Mouse (Mus musculus): Measurements from ENCODE around the gene Zbtb8a. TPM values are rescaled to one million over a fixed set of nuclear protein-coding genes. Genes with fewer than 3 reads are reported as not detected.
"Not testable (repeated sequence)": the region's sequence is repeated elsewhere in the genome, so short reads cannot be mapped to it uniquely, and the experiment has no call there.

Zbtb8a gene
- total RNA-seq, 2 experiments from 2014 or later = 6.7 to 7.5 TPM

DNA sequence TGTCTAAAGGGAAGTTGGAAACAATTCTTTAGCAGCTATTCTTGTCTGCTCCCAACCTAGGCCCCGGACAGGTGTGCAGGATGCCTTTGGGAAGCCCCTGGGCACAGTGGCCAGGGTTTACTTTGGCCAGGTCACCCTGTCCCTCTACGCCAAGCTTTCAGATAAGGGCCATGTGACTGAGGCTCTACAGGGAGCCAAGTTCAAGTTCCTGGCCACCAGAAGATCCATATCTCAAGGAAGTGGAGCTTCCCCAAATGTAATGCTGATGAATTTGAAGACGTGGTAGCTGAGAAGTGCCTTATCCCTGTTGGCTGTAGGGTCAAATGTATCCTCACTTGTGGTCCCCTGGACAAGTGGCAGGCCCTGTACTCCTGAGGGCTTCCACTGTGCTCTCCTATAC is 1.9 kb upstream of the Zbtb8a start:
- no peak for DNase-seq (ENCODE audit: low spot score in 2 of 2)

DNA sequence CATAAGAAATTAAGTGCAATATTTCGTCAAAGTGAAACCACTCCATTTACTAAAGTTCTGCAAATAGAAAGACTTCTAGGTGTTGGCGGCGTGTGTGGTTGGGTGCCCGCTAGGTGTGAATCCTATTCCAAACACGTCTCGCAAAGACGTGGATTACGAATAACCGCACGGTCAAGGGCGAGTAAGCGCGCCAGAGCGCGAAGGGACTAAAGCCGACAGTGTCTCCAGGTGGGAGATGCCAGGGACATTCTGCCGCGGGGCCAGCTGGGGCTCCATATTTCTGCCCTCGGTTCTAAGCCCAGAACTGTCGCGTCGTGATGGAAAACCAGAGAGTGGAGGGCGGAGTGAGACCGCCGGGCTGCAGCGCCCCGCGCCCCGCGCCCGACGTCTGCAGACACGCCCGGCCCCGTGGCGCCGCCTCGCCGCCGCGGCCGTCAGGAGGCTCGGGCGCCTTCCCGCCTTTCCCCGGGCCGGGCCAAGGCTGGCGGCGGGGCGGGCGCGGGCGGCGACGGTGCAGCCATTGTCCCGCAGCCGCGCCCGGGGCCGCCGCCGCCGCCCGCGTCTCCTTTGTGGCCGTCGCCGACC is 863 bp downstream of the Zbtb8a start:
- DNase-seq (ENCODE audit: low spot score in 2 of 2) = peak; percentile 29 to 45

DNA sequence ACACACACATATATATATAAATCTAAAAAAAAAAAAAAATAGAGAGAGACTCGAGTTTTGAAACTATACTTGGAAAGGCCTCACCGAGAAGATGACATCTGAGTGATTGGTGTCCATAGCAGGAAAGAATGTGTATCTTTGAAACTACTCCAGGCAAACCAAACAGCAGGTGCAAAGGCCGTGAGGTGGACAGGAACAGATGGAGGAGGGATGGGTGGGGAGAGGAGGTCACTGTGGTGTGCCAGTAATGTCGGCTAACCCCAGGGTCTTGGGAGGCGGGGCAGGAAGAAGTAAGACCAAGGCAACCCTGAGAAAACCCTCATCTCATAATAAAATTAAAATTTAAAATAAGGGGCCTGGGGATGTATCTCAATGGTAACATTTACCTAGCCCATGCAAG is 2.1 kb downstream of the Zbtb8a start:
- DNase-seq (ENCODE audit: low spot score in 2 of 2) = no peak

DNA sequence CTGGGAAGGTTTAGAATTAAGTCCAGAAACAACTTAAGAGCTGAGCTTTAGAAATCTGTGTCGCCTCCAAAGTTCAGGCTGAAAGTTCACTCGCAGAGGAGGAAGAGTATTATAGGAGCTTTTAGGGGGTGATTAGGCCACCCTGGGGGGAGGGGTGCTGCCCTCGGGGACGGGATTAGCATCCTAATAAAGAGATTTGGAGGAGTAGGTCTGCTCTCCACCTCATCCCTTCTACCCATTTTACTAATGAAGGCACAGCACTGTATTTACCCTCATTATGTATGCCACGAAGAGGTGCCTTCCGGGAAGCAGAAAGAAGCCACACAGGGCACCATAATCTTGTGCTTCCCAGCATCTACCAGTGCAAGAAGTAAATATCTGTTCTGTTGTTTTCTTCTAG is 2.9 kb downstream of the Zbtb8a start:
- no peak for DNase-seq (ENCODE audit: low spot score in 2 of 2)

DNA sequence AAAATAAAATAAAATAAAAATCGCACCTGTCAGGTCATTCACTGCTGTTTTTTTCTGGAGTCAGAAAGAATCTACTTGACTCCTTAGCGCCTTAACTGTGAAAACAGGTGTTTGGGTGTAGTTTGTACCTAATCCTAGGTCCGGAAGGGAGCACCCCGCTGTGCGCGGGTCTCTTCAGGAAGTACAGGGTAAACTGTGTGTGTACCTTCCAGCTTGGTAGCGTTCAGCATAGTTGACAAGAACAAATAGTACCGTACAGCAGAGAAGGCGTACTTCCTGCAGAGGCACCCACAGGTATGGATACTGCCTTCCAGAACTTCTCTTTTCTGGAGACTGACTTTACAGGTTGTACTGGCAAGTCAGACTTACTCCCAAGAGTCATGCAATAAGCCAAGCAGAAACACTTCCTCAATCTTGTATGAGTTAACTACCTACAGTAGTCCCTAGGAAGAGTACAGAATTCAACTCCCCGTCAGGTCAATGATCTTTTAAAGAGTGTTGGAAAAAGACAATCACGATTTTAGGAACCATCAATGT is 3.6 kb downstream of the Zbtb8a start:
- DNase-seq (ENCODE audit: low spot score in 2 of 2) = no peak

DNA sequence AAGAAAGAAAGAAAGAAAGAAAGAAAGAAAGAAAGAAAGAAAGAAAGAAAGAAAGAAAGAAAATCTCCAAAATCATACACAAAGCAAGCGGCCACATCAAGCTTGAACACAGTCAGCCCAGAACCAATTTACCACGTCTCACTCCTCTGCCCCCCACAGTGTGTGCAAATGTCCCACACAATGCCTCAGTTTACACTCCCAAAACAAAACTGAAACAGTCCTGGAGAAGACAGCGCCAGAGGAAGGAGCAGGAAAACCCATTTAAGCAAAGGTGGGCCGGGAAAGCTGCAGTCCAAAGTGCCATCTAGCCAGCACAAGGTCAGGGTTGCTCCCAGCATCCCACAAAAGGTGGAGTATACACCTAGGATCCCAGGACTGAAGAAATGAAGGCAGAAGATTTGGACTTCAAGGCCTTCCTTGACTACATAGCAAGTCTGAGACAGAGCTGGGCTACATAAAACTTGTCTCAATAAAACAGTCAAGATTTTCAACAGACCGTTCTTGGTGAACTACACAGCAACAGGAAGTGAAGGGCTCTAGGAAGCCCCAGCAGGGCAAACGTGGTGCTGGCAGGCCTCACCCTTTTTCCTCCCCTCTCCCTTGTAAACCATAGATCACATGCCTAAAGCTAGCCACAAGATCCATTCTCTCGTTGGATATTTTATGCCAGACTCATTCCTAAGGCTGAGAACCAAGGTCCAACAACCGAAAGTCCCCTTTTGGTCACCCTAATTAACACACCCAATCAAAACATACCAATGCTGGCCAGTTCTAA is 4.5 kb downstream of the Zbtb8a start:
- no peak for DNase-seq (ENCODE audit: low spot score in 2 of 2)

DNA sequence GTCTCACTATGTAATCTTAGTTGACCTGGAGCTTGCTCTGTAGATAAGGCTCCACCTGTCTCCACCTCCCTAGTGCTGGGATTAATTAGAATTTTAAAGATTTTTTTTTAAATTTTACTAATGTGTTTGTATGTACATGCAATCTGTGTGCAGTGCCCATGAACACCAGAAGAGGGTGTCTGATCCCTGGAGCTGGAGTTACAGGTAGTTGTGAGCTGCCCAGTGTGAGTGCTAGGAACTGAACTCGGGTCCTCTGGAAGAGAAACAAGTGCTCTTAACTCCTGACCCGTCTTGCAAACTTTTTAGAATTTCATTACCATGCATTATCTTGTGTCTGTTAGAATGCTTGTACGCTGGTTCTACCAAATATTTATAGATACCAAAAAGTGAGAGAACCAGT is 6.5 kb downstream of the Zbtb8a start:
- DNase-seq (ENCODE audit: low spot score in 2 of 2) = no peak

DNA sequence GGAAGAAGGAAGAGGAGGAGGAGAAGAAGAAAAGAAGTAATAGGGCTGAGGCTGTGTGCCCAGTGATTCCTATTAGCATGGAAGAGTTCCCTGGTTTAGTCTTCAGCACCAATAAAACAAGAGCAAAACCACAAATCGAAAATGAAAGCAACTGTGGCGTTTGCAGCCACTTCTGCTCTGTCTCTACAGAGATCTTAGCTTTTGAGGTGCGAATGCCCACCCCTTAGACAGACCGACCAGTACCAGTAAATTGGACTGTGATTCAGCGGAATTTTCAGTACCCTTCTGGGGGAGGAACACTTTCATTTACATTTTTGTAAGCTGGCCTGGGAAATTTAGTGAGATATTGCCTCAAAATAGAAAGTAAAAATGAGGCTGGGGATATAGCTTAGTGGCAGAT is 12.7 kb downstream of the Zbtb8a start:
- no peak for DNase-seq (ENCODE audit: low spot score in 2 of 2)

DNA sequence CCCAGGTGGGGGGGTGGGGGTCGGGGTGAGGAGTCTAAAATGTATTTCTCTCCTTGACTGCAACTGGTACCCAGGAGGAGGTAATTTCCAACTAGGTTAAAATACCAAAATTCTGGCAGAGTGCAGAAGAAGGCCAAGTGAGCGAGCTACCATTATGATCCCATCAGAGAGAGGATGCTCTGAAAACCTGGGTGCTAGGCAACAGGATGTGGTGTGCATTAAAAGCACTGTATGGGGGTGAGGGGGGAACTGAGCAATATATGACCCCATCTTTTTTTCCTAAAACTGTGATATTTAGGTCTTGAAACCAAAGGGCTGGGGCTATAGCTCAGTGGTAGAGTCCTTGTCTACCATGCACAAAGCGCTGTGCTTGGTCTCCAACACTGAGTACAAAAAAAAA is 13.5 kb downstream of the Zbtb8a start:
- no peak for DNase-seq (ENCODE audit: low spot score in 2 of 2)

DNA sequence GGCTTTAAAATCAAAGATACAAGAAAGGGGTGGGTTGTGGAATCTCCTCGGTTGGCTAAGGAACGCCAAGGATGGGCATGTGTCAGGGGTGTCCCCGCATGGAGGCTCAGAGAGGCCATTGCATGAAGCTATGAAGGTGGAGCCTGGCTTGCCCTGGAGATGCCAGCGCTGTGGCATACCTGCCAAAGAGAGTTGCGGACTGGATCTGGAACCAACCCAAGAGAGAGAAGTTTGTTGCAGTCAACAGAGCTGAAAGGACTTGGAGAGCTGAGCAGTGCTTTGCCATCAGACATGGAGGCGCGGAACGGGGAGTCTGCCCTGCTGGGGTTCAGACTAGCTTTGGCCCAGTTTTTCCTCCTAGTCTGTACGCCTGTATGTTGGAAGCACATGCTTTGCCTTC is 14.5 kb downstream of the Zbtb8a start:
- DNase-seq (ENCODE audit: low spot score in 2 of 2) = no peak

DNA sequence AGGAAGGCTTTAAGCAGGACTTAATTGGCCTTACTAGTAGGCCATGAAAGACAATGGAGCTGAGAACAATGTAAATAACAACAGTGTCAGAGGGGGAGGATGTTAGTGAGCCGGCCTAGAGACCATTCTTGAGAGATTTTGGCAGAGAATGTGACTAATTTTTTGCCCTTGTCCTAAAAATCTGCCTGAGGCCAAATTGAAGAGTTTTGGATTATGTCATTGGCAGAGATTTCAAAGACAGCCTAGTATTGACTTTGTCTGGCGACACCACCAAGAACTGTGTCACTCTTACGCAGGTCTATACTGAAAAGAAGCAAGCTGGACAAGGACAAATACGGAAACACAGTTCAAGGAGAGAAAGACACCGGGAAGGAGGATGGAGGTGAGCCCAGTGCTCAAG is 15.1 kb downstream of the Zbtb8a start:
- DNase-seq (ENCODE audit: low spot score in 2 of 2) = no peak

DNA sequence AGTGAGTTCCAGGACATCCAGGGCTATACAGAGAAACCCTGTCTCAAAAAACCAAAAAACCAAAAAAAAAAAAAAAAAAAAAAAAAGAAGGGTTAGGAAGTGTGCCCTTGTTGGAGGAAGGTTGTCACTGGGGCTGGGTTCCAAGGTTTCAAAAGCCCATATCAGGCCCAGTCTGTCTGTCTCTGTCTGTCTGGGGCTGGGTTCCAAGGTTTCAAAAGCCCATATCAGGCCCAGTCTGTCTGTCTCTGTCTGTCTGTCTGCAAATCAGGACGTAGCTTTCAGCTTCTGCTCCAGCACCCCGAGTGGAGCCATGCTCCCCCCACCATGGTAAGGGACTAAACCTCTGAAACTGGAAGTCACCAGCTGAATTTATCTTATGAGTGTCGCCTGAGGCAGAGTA is 15.7 kb downstream of the Zbtb8a start:
- DNase-seq (ENCODE audit: low spot score in 2 of 2) = not testable (repeated sequence)

DNA sequence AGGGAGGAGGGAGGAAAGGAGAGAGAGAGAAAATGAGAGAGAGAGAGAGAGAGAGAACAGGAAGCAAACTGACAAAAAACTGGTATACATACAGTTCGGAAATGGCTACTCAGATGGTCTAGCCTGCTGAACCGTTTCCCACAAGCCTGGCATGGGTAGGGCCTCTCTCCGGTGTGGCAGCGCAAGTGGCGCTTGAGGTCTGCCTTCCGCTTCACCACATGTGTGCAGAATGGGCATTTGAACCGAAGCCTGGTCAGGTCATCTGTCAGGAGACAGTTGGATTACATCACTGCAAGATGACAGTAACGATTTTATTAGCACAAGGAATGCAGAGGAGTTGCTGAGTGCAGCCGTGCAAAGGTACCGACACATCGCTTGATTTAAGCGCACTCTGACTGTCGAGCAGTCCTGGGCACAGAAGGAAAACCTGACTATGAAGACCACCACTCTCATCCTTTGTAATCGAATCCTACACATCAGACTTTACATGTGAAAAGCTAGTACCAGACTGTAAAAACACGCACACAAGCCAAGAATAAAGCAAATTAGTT is 20.2 kb downstream of the Zbtb8a start:
- DNase-seq (ENCODE audit: low spot score in 2 of 2) = no peak

DNA sequence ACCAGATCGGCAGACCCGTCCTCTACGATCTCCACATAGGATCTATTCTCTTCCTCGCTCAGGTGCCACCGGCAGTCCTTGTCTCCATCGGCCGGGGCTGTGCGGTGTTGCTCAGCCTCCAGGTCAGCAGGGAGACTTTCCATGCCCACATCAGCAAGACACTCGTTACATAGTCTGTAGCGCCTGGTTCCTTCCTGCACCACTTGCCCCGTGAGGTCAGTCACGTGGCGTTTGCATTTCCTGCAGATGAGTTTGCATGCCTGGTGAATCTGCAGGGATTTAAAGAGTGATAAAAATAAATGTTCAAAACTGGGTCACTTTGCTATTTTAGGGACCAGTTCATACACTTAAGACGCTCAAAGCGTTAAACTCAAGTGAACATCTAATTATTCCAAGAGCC is 23.7 kb downstream of the Zbtb8a start:
- DNase-seq (ENCODE audit: low spot score in 2 of 2) = no peak

DNA sequence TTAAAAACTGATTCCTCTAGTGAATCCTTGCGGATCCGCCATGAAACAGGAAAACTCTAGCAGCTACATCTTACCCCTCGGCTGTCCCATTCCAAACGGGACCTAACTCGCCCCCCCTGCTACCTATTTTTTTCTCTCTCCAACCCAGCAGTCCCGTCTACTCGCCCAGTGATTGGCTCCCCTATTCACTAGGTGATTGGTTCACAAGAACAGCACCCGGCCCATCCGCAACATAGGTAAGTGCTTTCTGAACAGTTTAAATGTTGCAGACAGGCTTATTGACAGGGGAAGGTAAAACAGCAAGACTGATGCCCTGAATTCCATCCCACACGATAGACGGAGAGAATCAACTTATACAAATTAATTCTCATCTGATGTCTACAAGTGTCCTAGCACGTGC is 24.7 kb downstream of the Zbtb8a start:
- no peak for DNase-seq (ENCODE audit: low spot score in 2 of 2)

DNA sequence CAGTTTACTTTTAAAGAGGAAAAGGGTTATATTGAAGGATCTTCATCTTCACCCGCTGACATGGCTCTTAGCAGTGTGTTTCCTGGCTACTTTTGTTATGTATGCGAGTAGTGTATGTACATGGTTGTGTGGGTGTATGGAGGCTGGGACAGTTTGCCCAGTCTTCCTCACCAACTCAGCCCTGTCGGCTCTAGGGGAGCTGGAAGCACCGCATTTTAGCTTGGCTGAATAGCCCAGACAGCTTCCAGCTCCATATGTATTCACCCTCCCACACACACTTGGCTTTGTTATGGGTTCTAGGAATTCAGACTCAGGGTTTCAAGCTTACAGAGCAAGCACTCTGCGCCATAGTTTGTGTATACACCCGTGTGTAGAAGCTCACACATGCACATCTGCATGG is 26.8 kb downstream of the Zbtb8a start:
- DNase-seq (ENCODE audit: low spot score in 2 of 2) = no peak

DNA sequence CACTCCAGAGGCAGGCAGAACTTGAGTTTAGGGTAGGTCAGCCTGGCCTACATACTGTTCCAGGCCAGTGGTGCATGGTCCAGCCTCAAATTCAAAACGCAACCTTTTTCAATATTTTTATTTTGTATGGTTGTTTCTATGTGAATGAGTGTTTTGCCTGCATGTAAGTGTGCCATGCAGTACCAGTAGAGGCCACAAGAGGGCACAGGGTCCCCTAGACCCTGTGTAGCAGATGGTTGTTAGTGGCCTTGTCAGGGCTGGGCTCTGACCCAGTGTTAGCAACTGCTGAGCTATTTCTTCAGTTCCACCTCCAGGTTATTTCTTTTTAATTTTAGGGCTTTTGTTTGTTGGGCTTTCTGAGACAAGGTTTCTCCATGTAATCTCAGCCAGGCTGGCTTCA is 27.3 kb downstream of the Zbtb8a start:
- DNase-seq (ENCODE audit: low spot score in 2 of 2) = peak; percentile 63 to 82

DNA sequence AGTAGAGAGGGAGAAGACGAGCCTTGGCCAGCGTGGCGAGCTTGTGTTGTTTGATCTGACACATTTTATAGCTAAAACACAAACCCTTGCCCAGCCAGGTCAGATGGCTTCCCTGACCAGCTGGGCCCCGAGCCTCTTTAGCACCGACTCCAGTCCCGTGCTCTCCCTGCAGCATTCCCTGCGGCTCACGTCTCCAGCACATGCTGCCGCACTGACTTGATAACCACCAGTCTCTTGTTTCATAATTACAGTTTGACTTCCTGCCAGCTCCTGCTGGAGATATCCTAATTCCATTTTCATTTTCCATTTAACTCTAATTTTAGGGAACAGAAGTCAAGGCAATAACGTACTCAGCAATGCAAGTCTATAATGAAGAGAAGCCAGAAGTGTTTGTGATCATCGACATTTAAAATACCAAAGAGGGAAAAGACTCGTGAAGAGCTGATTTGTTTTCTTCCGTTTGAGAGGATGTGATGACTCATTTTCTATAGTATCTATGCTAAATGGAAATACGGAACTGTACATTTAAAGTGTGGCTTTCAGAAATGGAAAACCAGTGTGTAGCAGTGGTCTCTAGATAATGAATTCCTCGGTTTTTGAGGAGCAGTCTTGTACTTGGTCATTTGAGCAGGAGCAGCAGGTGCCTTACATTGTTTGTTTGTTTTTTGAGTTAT is 31.3 kb downstream of the Zbtb8a start:
- DNase-seq (ENCODE audit: low spot score in 2 of 2) = no peak

DNA sequence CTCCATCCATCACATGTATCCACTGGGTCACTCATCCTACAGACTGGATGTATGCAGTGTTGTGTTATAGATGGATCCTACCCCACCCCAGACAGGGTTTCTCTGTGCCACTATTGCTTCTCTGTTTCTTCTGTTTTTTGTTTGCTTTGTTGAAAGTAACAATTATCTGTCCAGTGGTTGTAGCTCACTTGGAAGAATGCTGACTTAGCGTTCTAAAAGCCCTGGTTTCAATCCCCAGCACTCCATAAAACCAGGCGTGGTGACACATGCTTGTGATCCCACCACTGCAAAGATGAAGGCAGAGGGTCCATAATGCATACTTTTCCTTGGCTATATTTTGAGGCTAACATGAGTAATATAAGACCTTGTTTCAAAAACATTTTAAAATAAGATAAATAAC is 35.2 kb downstream of the Zbtb8a start:
- no peak for DNase-seq (ENCODE audit: low spot score in 2 of 2)

DNA sequence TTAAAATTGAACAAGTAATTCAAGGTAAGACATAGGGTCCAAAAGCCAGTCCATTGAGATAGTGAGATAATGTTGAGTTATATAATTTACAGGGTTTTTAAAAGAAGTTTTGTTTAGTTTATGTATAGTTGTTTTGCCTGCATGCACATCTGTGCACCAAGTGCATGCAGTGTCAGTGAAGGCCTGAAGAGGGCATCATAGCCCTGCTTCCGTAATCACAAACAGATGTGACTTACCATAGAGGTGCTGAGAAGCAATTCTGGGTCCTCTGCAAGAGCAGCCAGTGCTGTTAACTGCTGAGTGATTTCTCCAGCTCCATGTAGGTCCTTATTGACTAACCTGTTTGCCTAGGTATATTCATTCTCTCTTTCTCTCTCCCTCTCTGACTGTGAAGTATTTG is 36.0 kb downstream of the Zbtb8a start:
- no peak for DNase-seq (ENCODE audit: low spot score in 2 of 2)

DNA sequence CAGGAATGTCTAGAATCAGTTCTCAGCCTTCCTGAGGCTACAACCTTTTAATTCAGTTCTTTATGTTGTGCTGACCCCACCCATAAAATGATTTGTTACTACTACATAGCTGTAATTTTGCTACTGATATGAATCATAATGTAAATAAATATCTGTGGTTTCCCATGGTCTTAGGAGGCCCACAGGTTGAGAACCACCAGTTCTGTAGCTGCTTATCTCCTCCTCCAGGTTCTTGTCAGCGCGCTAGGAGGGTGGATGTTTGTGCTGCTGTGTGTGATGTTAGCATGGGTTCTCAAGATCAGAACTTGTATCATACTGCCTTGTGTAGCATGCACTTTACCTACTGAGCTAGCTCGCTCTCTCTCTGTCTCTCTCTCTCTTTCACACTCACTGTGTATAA is 38.2 kb downstream of the Zbtb8a start:
- DNase-seq (ENCODE audit: low spot score in 2 of 2) = no peak

DNA sequence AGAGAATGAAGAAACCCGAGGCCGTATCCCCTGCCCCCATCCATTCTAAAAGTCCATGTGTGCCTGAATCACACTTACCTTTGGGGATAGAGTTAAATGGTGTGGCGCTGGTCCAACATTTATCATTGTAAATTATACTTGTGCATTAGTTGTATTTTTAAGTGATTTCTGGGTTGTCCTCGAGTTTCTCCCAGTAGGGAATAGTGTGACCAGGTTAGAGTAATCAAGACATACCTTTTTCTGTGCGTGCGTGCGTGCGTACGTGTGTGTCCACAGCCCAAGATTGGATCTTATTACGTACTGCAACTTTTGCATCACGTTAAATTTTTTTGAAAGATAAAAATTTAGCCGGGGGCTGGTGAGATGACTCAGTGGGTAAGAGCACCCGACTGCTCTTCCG is 41.6 kb downstream of the Zbtb8a start:
- DNase-seq (ENCODE audit: low spot score in 2 of 2) = no peak

Data from gastrocnemius, postnatal 4 days (tissue).